Mouse (Mus musculus) frontal cortex, postnatal 14 days (tissue): ENCODE data around the gene 1700123O20Rik.

Experiments
- DNase-seq, 2 experiments: peaks; one replicate each; pipeline ENCODE4 v3.0.0; 2022; ENCODE audit warnings: low spot score in 2 of 2

1700123O20Rik gene

GRCm38 (mm10) chr14:54724049-54724448 lies 38.0 kb downstream of the 1700123O20Rik start:
- DNase-seq, result no peak

- DNase-seq, result no peak
These were observed 41.5 kb downstream of the 1700123O20Rik start for GRCm38 (mm10) chr14:54727565-54727964.

GRCm38 (mm10) chr14:54728823-54729653 lies 43.0 kb downstream of the 1700123O20Rik start:
- no peak for DNase-seq

- DNase-seq, result no peak
These were observed 44.3 kb downstream of the 1700123O20Rik start for GRCm38 (mm10) chr14:54730305-54730704.

GRCm38 (mm10) chr14:54732206-54732605 lies 46.2 kb downstream of the 1700123O20Rik start:
- no peak for DNase-seq

- DNase-seq, result no peak
These were observed 48.0 kb downstream of the 1700123O20Rik start for GRCm38 (mm10) chr14:54734004-54734403.

GRCm38 (mm10) chr14:54735221-54735620 lies 49.2 kb downstream of the 1700123O20Rik start:
- no peak for DNase-seq

GRCm38 (mm10) chr14:54736555-54737552 lies 50.8 kb downstream of the 1700123O20Rik start:
- peak in 1 of 2 experiments; percentile 46 for DNase-seq

- DNase-seq, result no peak
These were observed 51.6 kb downstream of the 1700123O20Rik start for GRCm38 (mm10) chr14:54737634-54738033.
